Comparison of ENCODE assay signal across 19 mouse cellular contexts in the genomic region with DNA sequence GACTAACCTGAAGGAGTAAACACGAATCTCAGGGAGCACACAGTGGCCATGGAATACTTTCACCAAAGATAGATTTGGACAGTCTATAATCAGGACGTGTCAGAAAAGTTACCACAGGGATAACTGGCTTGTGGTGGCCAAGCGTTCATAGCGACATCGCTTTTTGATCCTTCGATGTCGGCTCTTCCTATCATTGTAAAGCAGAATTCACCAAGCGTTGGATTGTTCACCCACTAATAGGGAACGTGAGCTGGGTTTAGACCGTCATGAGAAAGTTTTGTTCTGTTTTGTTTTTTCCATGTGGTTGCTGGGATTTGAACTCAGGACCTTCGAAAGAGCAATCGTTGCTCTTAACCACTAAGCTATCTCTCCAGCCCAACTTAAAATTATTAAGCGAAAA. TPM values are rescaled to one million over a fixed set of nuclear protein-coding genes. Genes with fewer than 3 reads are reported as not detected.
"Had no signal": no experiment of that assay in that cellular context is flagged by ENCODE, and none has a peak within 500 bp of the region (broad histone marks: within the 10 kb centered on the region; RNA-seq: fewer than 3 reads in every experiment).

No protein-coding gene starts in this region.

RNA-seq across cellular contexts. Expression of a gene that starts 30.1 kb away (rescaled TPM):
- polyA plus RNA-seq: cortical plate, adult 2 months; embryonic facial prominence, embryonic 10.5 days; embryonic facial prominence, embryonic 11.5 days; embryonic facial prominence, embryonic 12.5 days; embryonic facial prominence, embryonic 13.5 days; embryonic facial prominence, embryonic 14.5 days; embryonic facial prominence, embryonic 15.5 days; erythroblast, embryonic 14.5 days; forebrain, embryonic 10.5 days; forebrain, embryonic 11.5 days; forebrain, embryonic 12.5 days; forebrain, embryonic 13.5 days; forebrain, embryonic 14.5 days; forebrain, embryonic 15.5 days; forebrain, embryonic 16.5 days; forebrain, postnatal 0 days; frontal cortex, adult 2 months; gonadal fat pad, adult 2 months; heart, adult 2 months had no signal

RNA-seq across cellular contexts. Expression of a gene that starts 46.0 kb away (rescaled TPM):
- polyA plus RNA-seq: cortical plate, adult 2 months; embryonic facial prominence, embryonic 10.5 days; embryonic facial prominence, embryonic 11.5 days; embryonic facial prominence, embryonic 12.5 days; embryonic facial prominence, embryonic 13.5 days; embryonic facial prominence, embryonic 14.5 days; embryonic facial prominence, embryonic 15.5 days; erythroblast, embryonic 14.5 days; forebrain, embryonic 10.5 days; forebrain, embryonic 11.5 days; forebrain, embryonic 12.5 days; forebrain, embryonic 13.5 days; forebrain, embryonic 14.5 days; forebrain, embryonic 15.5 days; forebrain, embryonic 16.5 days; forebrain, postnatal 0 days; frontal cortex, adult 2 months; gonadal fat pad, adult 2 months; heart, adult 2 months had no signal
